Mouse (Mus musculus) lung, adult 2 months (tissue): ENCODE data around the gene Trim34a. TPM values are rescaled to one million over a fixed set of nuclear protein-coding genes. Genes with fewer than 3 reads are reported as not detected.
A peak's percentile ranks its signal among the peaks of the same experiment; 100 is the strongest.
"Not testable (repeated sequence)": the region's sequence is repeated elsewhere in the genome, so short reads cannot be mapped to it uniquely, and the experiment has no call there.

Experiments
- DNase-seq: peaks from one replicate; pipeline ENCODE4 v3.0.0; 2022
- H3K4me1 ChIP-seq: fragments of 200-500 bp; 2 replicates; pipeline ENCODE4 v1.6.1; 2011; ENCODE audit warnings: low read length; ENCODE audit not compliant: control insufficient read depth, insufficient read depth
- H3K4me3 ChIP-seq: fragments of 200-500 bp; replicated peaks from 2 replicates; pipeline ENCODE3; 2011; ENCODE audit warnings: low read depth, mild to moderate bottlenecking, control low read depth, low read length; ENCODE audit errors: extremely low read depth
- CTCF ChIP-seq: fragments of 200-500 bp; IDR thresholded peaks from 2 replicates; pipeline ENCODE4 v1.5.1; 2011; ENCODE audit warnings: mild to moderate bottlenecking, low read length, control low read depth; ENCODE audit not compliant: insufficient read depth
- POLR2A ChIP-seq: fragments of 200-500 bp; IDR thresholded peaks from 2 replicates; pipeline ENCODE4 v1.6.1; 2011; ENCODE audit warnings: low read depth, mild to moderate bottlenecking, control low read depth, low read length, borderline replicate concordance; ENCODE audit errors: extremely low read depth
- WGBS: fragments of 180-500 bp; shearing (Covaris S2); methylation state at CpG from one replicate; pipeline ENCODE4 v1.1.7; 2018; 5-methylcytosine and 5-hydroxymethylcytosine counted together
- polyA plus RNA-seq: library from polyadenylated mRNA; depleted of rRNA; stranded (reverse); fragments of >200 nt; gene quantifications from 2 replicates; pipeline ENCODE4 v1.2.3, GENCODE M21; 2012; rRNA removed

Trim34a gene
- polyA plus RNA-seq, 1 experiment = 15.2 TPM

GRCm38 (mm10) chr7:104243616-104244015, 641 bp upstream of the Trim34a start:
- Histone ChIP-seq H3K4me3 (no peak overlapping the region), H3K4me1 (no peaks in the 10 kb centered on the region; the same call in 1 of the 2 replicates)
- TF ChIP-seq CTCF (no peak), POLR2A (no peak)
- no peak for DNase-seq
- WGBS = 48% methylated on average over 1 of the region's 1 CpGs

GRCm38 (mm10) chr7:104260380-104260779, 16.1 kb downstream of the Trim34a start:
- not testable (repeated sequence) for DNase-seq, H3K4me3 ChIP-seq, H3K4me1 ChIP-seq
- 85% methylated on average over 4 of the region's 4 CpGs for WGBS

- H3K4me3 ChIP-seq, H3K4me1 ChIP-seq, DNase-seq: not testable (repeated sequence)
- 44% methylated on average over 5 of the region's 5 CpGs for WGBS
These were observed 21.1 kb downstream of the Trim34a start for GRCm38 (mm10) chr7:104265335-104265734.

GRCm38 (mm10) chr7:104279361-104279760, 35.1 kb downstream of the Trim34a start:
- H3K4me3 ChIP-seq, DNase-seq, H3K4me1 ChIP-seq: not testable (repeated sequence)
- 79% methylated on average over 3 of the region's 3 CpGs for WGBS

- WGBS = 22% methylated on average over 14 of the region's 14 CpGs
- peak; percentile 15 for DNase-seq
- peak within 1 kb of the TSS; percentile 45 for H3K4me3 ChIP-seq
- H3K4me1 ChIP-seq = not testable (repeated sequence)
These were observed 43.6 kb downstream of the Trim34a start, which contains the start of gene Trim5 for GRCm38 (mm10) chr7:104287576-104288443. Gene Trim5 (minus strand): TSS chr7:104288094.

- no peak for DNase-seq
- H3K4me1 ChIP-seq = no peaks in the 10 kb centered on the region; the same call in 1 of the 2 replicates
- no peak overlapping the region for H3K4me3 ChIP-seq
- WGBS = 48% methylated on average over 1 of the region's 1 CpGs
- TF ChIP-seq CTCF = no peak
- TF ChIP-seq POLR2A = no peak
These were observed 46.4 kb downstream of the Trim34a start for GRCm38 (mm10) chr7:104290641-104291040.

- no peaks in the 10 kb centered on the region; the same call in 1 of the 2 replicates for H3K4me1 ChIP-seq
- no peak for DNase-seq
- H3K4me3 ChIP-seq = no peak overlapping the region
- 75% methylated on average over 5 of the region's 5 CpGs for WGBS
- TF ChIP-seq POLR2A (no peak), CTCF (no peak)
These were observed 47.6 kb downstream of the Trim34a start for GRCm38 (mm10) chr7:104291638-104292400.

Other genes starting within 250 kb of the Trim34a start
- gene Olfr638, start 245.7 kb upstream of the Trim34a start, polyA plus RNA-seq = not detected in 2 replicates
- not detected in 2 replicates for gene Olfr639, start 227.2 kb upstream of the Trim34a start, polyA plus RNA-seq
- not detected in 2 replicates for gene Olfr640, start 218.9 kb upstream of the Trim34a start, polyA plus RNA-seq
- not detected in 2 replicates for gene Olfr641, start 209.0 kb upstream of the Trim34a start, polyA plus RNA-seq
- not detected in 2 replicates for gene Olfr642, start 191.8 kb upstream of the Trim34a start, polyA plus RNA-seq
- not detected in 2 replicates for gene 4930516K23Rik, start 183.0 kb upstream of the Trim34a start, polyA plus RNA-seq
- gene Olfr644, start 172.6 kb upstream of the Trim34a start, polyA plus RNA-seq = not detected in 2 replicates
- not detected in 2 replicates for gene Olfr645, start 159.0 kb upstream of the Trim34a start, polyA plus RNA-seq
- gene Olfr646, start 139.6 kb upstream of the Trim34a start, polyA plus RNA-seq = not detected in 2 replicates
- not detected in 2 replicates for gene Ubqln5, start 114.6 kb upstream of the Trim34a start, polyA plus RNA-seq
- gene Olfr643, start 107.1 kb upstream of the Trim34a start, polyA plus RNA-seq = not detected in 2 replicates
- gene Ubqln3, start 101.2 kb upstream of the Trim34a start, polyA plus RNA-seq = not detected in 2 replicates
- gene Ubqlnl, start 93.9 kb upstream of the Trim34a start, polyA plus RNA-seq = not detected in 2 replicates
- not detected in 2 replicates for gene Olfm5, start 79.6 kb upstream of the Trim34a start, polyA plus RNA-seq
- gene Olfr648, start 61.1 kb upstream of the Trim34a start, polyA plus RNA-seq = 0.04 TPM in 1 of 2 replicates, not detected in the other
- not detected in 2 replicates for gene Olfr649, start 48.5 kb upstream of the Trim34a start, polyA plus RNA-seq
- gene Trim6, start 25.7 kb upstream of the Trim34a start, polyA plus RNA-seq = 0.88 and 1.3 TPM in 2 replicates
- 0.70 and 1.9 TPM in 2 replicates for gene Trim5, start 43.6 kb downstream of the Trim34a start, polyA plus RNA-seq
- 3.1 and 11.5 TPM in 2 replicates for gene Trim12a, start 71.0 kb downstream of the Trim34a start, polyA plus RNA-seq
- 0.26 and 3.4 TPM in 2 replicates for gene Trim34b, start 85.0 kb downstream of the Trim34a start, polyA plus RNA-seq
- 3.2 and 3.8 TPM in 2 replicates for gene Trim12c, start 108.9 kb downstream of the Trim34a start, polyA plus RNA-seq
- 0.45 and 1.1 TPM in 2 replicates for gene Trim30b, start 125.4 kb downstream of the Trim34a start, polyA plus RNA-seq
- gene Trim30c, start 156.4 kb downstream of the Trim34a start, polyA plus RNA-seq = not detected in 2 replicates
- 3.7 and 7.5 TPM in 2 replicates for gene Trim30a, start 220.7 kb downstream of the Trim34a start, polyA plus RNA-seq